Mouse (Mus musculus) midbrain, embryonic 16.5 days (tissue): Measurements from ENCODE around the gene Pax4. TPM values are rescaled to one million over a fixed set of nuclear protein-coding genes. Genes with fewer than 3 reads are reported as not detected.

Experiments
- ATAC-seq: fragments of 200-750 bp; cut with Nextera tagmentation; 2 replicates; pipeline ENCODE4 v1.8.0; 2017; ENCODE audit warnings: moderate TSS enrichment
- H3K27ac ChIP-seq: fragments of 300-500 bp; sonication (generic); 2 replicates; pipeline ENCODE4 v1.5.1; 2014; ENCODE audit warnings: mild to moderate bottlenecking, low read length, mixed read lengths
- H3K27me3 ChIP-seq: fragments of 300-500 bp; sonication (generic); 2 replicates; pipeline ENCODE4 v1.6.1; 2014; ENCODE audit warnings: low read depth, low read length, mixed read lengths; ENCODE audit not compliant: control insufficient read depth, insufficient read depth
- H3K36me3 ChIP-seq: fragments of 300-500 bp; sonication (generic); 2 replicates; pipeline ENCODE4 v1.6.1; 2014; ENCODE audit warnings: mild to moderate bottlenecking, low read length, moderate library complexity, mixed read lengths; ENCODE audit not compliant: control insufficient read depth, insufficient read depth
- H3K4me1 ChIP-seq: fragments of 300-500 bp; sonication (generic); 2 replicates; pipeline ENCODE4 v1.6.1; 2014; ENCODE audit warnings: mild to moderate bottlenecking, low read length, mixed read lengths; ENCODE audit not compliant: control insufficient read depth, insufficient read depth
- H3K4me2 ChIP-seq: fragments of 300-500 bp; sonication (generic); 2 replicates; pipeline ENCODE4 v1.6.1; 2014; ENCODE audit warnings: mild to moderate bottlenecking, low read length, mixed read lengths
- H3K4me3 ChIP-seq: fragments of 300-500 bp; sonication (generic); 2 replicates; pipeline ENCODE4 v1.5.1; 2014; ENCODE audit warnings: low read depth, mild to moderate bottlenecking, low read length, moderate library complexity, mixed read lengths
- H3K9ac ChIP-seq: fragments of 300-500 bp; sonication (generic); 2 replicates; pipeline ENCODE4 v1.6.1; 2014; ENCODE audit warnings: low read depth, low read length, mixed read lengths
- H3K9me3 ChIP-seq: fragments of 300-500 bp; sonication (generic); replicated peaks from 2 replicates; pipeline ENCODE4 v1.6.1; 2014; ENCODE audit warnings: mild to moderate bottlenecking, low read length, mixed read lengths; ENCODE audit not compliant: control insufficient read depth, poor library complexity, severe bottlenecking
- WGBS: fragments of 180-500 bp; shearing (Covaris S2); extraction: QIAGEN DNeasy Blood & Tissue Kit; methylation state at CpG from one replicate; pipeline ENCODE4 v1.1.7; 2014; 5-methylcytosine and 5-hydroxymethylcytosine counted together
- polyA plus RNA-seq: library from polyadenylated mRNA; unstranded; fragments of >200 nt; fragmentation: Nextera tagmentation; extraction: Ambion mirVana; gene quantifications from 2 replicates; pipeline ENCODE4 v1.2.1, GENCODE M21; 2015

Pax4 gene
- polyA plus RNA-seq, 1 experiment from 2014 or later: not detected

- Histone ChIP-seq H3K4me1 (peaks cover 24% of the 10 kb centered on the region), H3K9me3 (no peaks in the 10 kb centered on the region), H3K4me2 (peak overlapping the region; percentile 98), H3K27me3 (no peaks in the 10 kb centered on the region), H3K36me3 (no peaks in the 10 kb centered on the region), H3K4me3 (peak overlapping the region; percentile 75), H3K9ac (peak overlapping the region; percentile 72), H3K27ac (peak overlapping the region; percentile 81)
- no peak for ATAC-seq
- WGBS: 8% methylated on average over 21 of the region's 21 CpGs
Observed at GRCm38 (mm10) chr6:28480752-28481492, 31.8 kb upstream of the Pax4 start.

- Histone ChIP-seq H3K4me2 (peak overlapping the region; percentile 98), H3K4me3 (peak overlapping the region; percentile 75), H3K9me3 (no peaks in the 10 kb centered on the region), H3K9ac (peak overlapping the region; percentile 72), H3K27ac (peak overlapping the region; percentile 81), H3K36me3 (no peaks in the 10 kb centered on the region), H3K4me1 (peaks cover 24% of the 10 kb centered on the region), H3K27me3 (no peaks in the 10 kb centered on the region)
- peak; percentile 99 for ATAC-seq
- under 1% methylated on average over 68 of the region's 68 CpGs for WGBS
Observed at GRCm38 (mm10) chr6:28479865-28480751, 31.0 kb upstream of the Pax4 start.

- H3K4me1 ChIP-seq: peaks cover 3% of the 10 kb centered on the region
- no peak within 1 kb of the TSS for H3K9ac ChIP-seq
- no peaks in the 10 kb centered on the region for H3K27me3 ChIP-seq
- no peak within 1 kb of the TSS for H3K27ac ChIP-seq
- H3K4me3 ChIP-seq: no peak within 1 kb of the TSS
- 84% methylated on average over 5 of the region's 5 CpGs for WGBS
- no peak for ATAC-seq
- H3K36me3 ChIP-seq: no peaks in the 10 kb centered on the region
- H3K9me3 ChIP-seq: no peaks in the 10 kb centered on the region
- H3K4me2 ChIP-seq: no peak within 1 kb of the TSS
Observed at GRCm38 (mm10) chr6:28474839-28475238, 25.7 kb upstream of the Pax4 start, which contains the start of gene Snd1. Gene Snd1, plus strand, starts transcription at chr6:28475139.

GRCm38 (mm10) chr6:28474211-28474610 is 25.1 kb upstream of the Pax4 start:
- 92% methylated on average over 4 of the region's 4 CpGs for WGBS
- no peaks in the 10 kb centered on the region for H3K27me3 ChIP-seq
- H3K4me2 ChIP-seq: no peak overlapping the region
- no peaks in the 10 kb centered on the region for H3K9me3 ChIP-seq
- ATAC-seq: no peak
- H3K27ac ChIP-seq: no peak overlapping the region
- H3K9ac ChIP-seq: no peak overlapping the region
- peaks cover 2% of the 10 kb centered on the region for H3K4me1 ChIP-seq
- H3K4me3 ChIP-seq: no peak overlapping the region
- no peaks in the 10 kb centered on the region for H3K36me3 ChIP-seq

- no peaks in the 10 kb centered on the region for H3K9me3 ChIP-seq
Observed at GRCm38 (mm10) chr6:28471284-28472035, 22.3 kb upstream of the Pax4 start.

GRCm38 (mm10) chr6:28470621-28471020 is 21.5 kb upstream of the Pax4 start:
- Histone ChIP-seq H3K27ac (no peak overlapping the region), H3K36me3 (no peaks in the 10 kb centered on the region), H3K27me3 (no peaks in the 10 kb centered on the region), H3K4me2 (no peak overlapping the region), H3K4me1 (no peaks in the 10 kb centered on the region), H3K9ac (no peak overlapping the region), H3K4me3 (no peak overlapping the region), H3K9me3 (no peaks in the 10 kb centered on the region)
- WGBS: 81% methylated on average over 5 of the region's 5 CpGs
- ATAC-seq: no peak

More at GRCm38 (mm10) chr6:28471284-28472035, 22.3 kb upstream of the Pax4 start:
- Histone ChIP-seq H3K4me1 (no peaks in the 10 kb centered on the region), H3K9ac (no peak overlapping the region), H3K4me3 (no peak overlapping the region), H3K36me3 (no peaks in the 10 kb centered on the region), H3K27ac (no peak overlapping the region), H3K4me2 (no peak overlapping the region), H3K27me3 (no peaks in the 10 kb centered on the region)
- ATAC-seq: no peak
- WGBS: 85% methylated on average over 9 of the region's 9 CpGs

GRCm38 (mm10) chr6:28470017-28470602 is 21.0 kb upstream of the Pax4 start:
- Histone ChIP-seq H3K9me3 (no peaks in the 10 kb centered on the region), H3K36me3 (no peaks in the 10 kb centered on the region), H3K4me2 (no peak overlapping the region), H3K27ac (no peak overlapping the region), H3K4me1 (no peaks in the 10 kb centered on the region), H3K4me3 (no peak overlapping the region), H3K9ac (no peak overlapping the region), H3K27me3 (no peaks in the 10 kb centered on the region)
- no peak for ATAC-seq
- WGBS: 71% methylated on average over 4 of the region's 4 CpGs

GRCm38 (mm10) chr6:28464630-28465029 is 15.5 kb upstream of the Pax4 start:
- Histone ChIP-seq H3K27ac (no peak overlapping the region), H3K27me3 (no peaks in the 10 kb centered on the region), H3K9me3 (no peaks in the 10 kb centered on the region), H3K36me3 (no peaks in the 10 kb centered on the region), H3K4me1 (no peaks in the 10 kb centered on the region), H3K4me2 (no peak overlapping the region), H3K4me3 (no peak overlapping the region), H3K9ac (no peak overlapping the region)
- ATAC-seq: no peak
- WGBS: 65% methylated on average over 6 of the region's 6 CpGs
